Mouse (Mus musculus) heart, embryonic 15.5 days (tissue): ENCODE data around the gene Eif1. TPM values are rescaled to one million over a fixed set of nuclear protein-coding genes. Genes with fewer than 3 reads are reported as not detected.

Source experiments
- ATAC-seq: fragments of 200-750 bp; cut with Nextera tagmentation; replicated peaks from 2 replicates; pipeline ENCODE4 v1.8.0; 2017; ENCODE audit warnings: low read depth, moderate TSS enrichment; ENCODE audit not compliant: insufficient number of reproducible peaks, insufficient read depth, low FRiP score
- H3K27ac ChIP-seq: fragments of 300-500 bp; sonication (generic); 2 replicates; pipeline ENCODE4 v1.5.1; 2015; ENCODE audit warnings: mild to moderate bottlenecking, inconsistent platforms
- H3K27me3 ChIP-seq: fragments of 300-500 bp; sonication (generic); 2 replicates; pipeline ENCODE4 v1.6.1; 2015; ENCODE audit warnings: inconsistent platforms
- H3K36me3 ChIP-seq: fragments of 300-500 bp; sonication (generic); 2 replicates; pipeline ENCODE4 v1.6.1; 2015; ENCODE audit warnings: mild to moderate bottlenecking, inconsistent platforms
- H3K4me1 ChIP-seq: fragments of 300-500 bp; sonication (generic); replicated peaks from 2 replicates; pipeline ENCODE4 v1.6.1; 2015; ENCODE audit warnings: inconsistent platforms
- H3K4me2 ChIP-seq: fragments of 300-500 bp; sonication (generic); 2 replicates; pipeline ENCODE4 v1.6.1; 2015; ENCODE audit warnings: inconsistent platforms, mild to moderate bottlenecking, moderate library complexity
- H3K4me3 ChIP-seq: fragments of 300-500 bp; sonication (generic); 2 replicates; pipeline ENCODE4 v1.5.1; 2015; ENCODE audit warnings: mild to moderate bottlenecking, inconsistent platforms
- H3K9ac ChIP-seq: fragments of 300-500 bp; sonication (generic); 2 replicates; pipeline ENCODE4 v1.6.1; 2015; ENCODE audit warnings: mild to moderate bottlenecking, inconsistent platforms
- H3K9me3 ChIP-seq: fragments of 300-500 bp; sonication (generic); replicated peaks from 2 replicates; pipeline ENCODE4 v1.6.1; 2016; ENCODE audit warnings: inconsistent platforms
- WGBS: fragments of 180-500 bp; shearing (Covaris S2); methylation state at CpG from one replicate; pipeline ENCODE4 v1.1.7; 2015; ENCODE audit warnings: mixed read lengths; 5-methylcytosine and 5-hydroxymethylcytosine counted together
- polyA plus RNA-seq: library from polyadenylated mRNA; unstranded; fragments of >200 nt; fragmentation: Nextera tagmentation; extraction: Ambion mirVana; gene quantifications from 2 replicates; pipeline ENCODE4 v1.2.1, GENCODE M21; 2015

The Eif1 gene
- 1,413 and 1,738 TPM in 2 replicates for polyA plus RNA-seq

DNA sequence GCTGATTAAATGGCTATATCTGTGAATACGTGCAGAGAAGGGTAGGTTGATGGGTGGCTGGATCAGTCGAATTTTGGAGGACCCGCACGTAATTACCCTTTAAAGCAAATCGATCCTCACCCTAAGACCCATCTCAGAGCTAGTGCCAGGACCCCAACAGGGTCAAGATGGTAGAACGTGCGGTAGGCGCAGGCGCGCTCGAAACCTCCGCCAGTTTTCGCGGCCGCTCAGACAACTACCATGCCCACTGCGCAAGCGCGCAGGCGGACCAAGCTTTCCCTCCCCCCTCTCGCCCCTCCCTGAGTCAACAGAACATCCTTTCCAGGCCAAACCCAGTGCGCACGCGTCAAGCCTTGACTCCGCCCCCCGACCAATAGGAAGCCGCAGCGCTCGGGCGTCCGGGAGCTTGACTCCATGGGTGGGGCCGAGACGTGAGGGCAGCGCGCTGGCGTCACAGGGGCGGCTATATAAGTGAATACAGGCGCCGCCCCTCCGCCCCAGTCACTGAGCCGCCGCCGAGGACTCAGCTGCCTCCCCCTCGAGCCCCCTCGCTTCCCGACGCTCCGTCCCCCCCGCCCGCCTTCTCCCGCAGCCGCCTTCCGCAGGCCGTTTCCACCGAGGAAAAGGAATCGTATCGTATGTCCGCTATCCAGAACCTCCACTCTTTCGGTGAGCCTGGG lies at the start of gene Eif1:
TSS of gene Eif1 (plus strand) at position 394 of the 680 bp plus-strand sequence.
- Histone ChIP-seq H3K9me3 (no peaks in the 10 kb centered on the region), H3K27me3 (no peaks in the 10 kb centered on the region), H3K9ac (peak within 1 kb of the TSS; percentile 98), H3K4me2 (peak within 1 kb of the TSS; percentile 82), H3K27ac (peak within 1 kb of the TSS; percentile 100), H3K4me1 (peaks cover 15% of the 10 kb centered on the region), H3K4me3 (peak within 1 kb of the TSS; percentile 89), H3K36me3 (peaks cover 19% of the 10 kb centered on the region)
- ATAC-seq, result peak; percentile 94
- WGBS, result under 1% methylated on average over 56 of the region's 58 CpGs

DNA sequence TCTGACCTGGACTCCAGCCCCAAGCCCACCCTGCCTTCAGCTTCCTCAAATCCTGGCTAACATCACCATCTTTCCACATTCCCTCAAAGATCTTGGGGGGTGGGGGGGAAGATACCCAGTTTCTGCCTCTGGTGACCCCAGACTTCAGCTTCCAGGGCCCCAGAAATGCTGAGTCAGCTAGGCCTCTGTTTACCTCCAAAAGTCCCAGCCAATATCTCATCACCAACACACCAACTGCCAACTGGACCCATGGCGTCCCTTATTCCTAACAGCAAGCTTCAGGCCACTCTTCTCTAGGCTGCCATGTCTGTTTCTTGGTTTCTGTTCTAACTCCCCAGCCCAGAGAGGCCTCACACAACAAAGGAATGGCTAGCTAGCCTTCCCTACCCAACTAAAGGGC lies 47.8 kb upstream of the Eif1 start:
- H3K36me3 ChIP-seq, result no peaks in the 10 kb centered on the region
- no peak overlapping the region for H3K4me3 ChIP-seq
- H3K4me1 ChIP-seq, result peaks cover 7% of the 10 kb centered on the region; the same call in 1 of the 2 replicates
- WGBS, result 81% methylated on average over 1 of the region's 1 CpGs
- no peak for ATAC-seq
- no peaks in the 10 kb centered on the region for H3K9me3 ChIP-seq
- no peak overlapping the region for H3K9ac ChIP-seq
- H3K27me3 ChIP-seq, result peaks cover 4% of the 10 kb centered on the region
- H3K4me2 ChIP-seq, result no peak overlapping the region
- no peak overlapping the region for H3K27ac ChIP-seq

DNA sequence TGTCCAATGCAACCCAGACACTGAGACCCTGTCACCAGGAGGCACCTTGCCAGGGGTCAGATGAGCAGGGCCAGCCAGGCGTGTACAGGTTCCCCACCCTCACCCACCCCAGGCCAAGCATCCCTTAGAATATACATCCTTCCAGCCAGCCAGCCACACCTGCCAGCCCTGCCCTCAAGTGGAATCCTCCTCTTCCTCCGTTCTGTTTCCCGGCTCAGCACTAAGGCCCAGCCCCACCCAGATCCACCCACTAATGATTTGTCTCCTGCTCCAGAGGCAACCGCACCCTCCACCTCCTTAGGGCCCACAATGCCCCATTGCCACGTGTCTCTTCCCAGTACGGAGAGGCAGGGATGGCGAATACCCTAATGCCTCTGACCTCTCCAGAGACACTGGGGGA lies 45.0 kb upstream of the Eif1 start:
- H3K4me2 ChIP-seq, result no peak overlapping the region
- H3K9ac ChIP-seq, result no peak overlapping the region
- H3K4me3 ChIP-seq, result no peak overlapping the region
- peaks cover 4% of the 10 kb centered on the region for H3K27me3 ChIP-seq
- 75% methylated on average over 7 of the region's 7 CpGs for WGBS
- no peak overlapping the region for H3K27ac ChIP-seq
- peaks cover 7% of the 10 kb centered on the region; the same call in 1 of the 2 replicates for H3K4me1 ChIP-seq
- no peaks in the 10 kb centered on the region for H3K9me3 ChIP-seq
- no peak for ATAC-seq
- no peaks in the 10 kb centered on the region for H3K36me3 ChIP-seq

DNA sequence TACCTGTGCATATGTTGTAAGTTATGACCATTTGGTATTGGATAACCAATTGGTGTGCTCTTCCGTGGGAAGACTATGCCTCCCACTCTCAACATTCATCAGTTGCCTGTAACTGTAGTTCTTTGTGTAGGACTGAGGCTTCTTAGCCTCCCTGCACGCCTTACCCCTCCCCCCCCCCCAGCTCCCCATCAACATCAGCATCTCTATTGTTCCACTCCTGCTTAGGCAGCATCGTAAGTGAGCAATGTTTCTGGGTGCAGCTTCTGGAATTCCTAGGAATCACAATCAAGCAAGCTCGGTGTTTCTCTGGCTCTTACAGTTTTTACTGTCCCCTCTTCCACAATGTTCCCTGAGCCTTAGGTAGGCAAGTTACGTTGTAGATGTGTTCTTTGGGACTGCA lies 44.2 kb upstream of the Eif1 start:
- no peak overlapping the region for H3K4me3 ChIP-seq
- H3K27me3 ChIP-seq, result peaks cover 4% of the 10 kb centered on the region
- H3K9ac ChIP-seq, result no peak overlapping the region
- H3K36me3 ChIP-seq, result no peaks in the 10 kb centered on the region
- no peaks in the 10 kb centered on the region for H3K9me3 ChIP-seq
- no peak overlapping the region for H3K4me2 ChIP-seq
- ATAC-seq, result no peak
- no peak overlapping the region for H3K27ac ChIP-seq
- H3K4me1 ChIP-seq, result peaks cover 7% of the 10 kb centered on the region; the same call in 1 of the 2 replicates
- WGBS, result 54% methylated on average over 5 of the region's 5 CpGs

DNA sequence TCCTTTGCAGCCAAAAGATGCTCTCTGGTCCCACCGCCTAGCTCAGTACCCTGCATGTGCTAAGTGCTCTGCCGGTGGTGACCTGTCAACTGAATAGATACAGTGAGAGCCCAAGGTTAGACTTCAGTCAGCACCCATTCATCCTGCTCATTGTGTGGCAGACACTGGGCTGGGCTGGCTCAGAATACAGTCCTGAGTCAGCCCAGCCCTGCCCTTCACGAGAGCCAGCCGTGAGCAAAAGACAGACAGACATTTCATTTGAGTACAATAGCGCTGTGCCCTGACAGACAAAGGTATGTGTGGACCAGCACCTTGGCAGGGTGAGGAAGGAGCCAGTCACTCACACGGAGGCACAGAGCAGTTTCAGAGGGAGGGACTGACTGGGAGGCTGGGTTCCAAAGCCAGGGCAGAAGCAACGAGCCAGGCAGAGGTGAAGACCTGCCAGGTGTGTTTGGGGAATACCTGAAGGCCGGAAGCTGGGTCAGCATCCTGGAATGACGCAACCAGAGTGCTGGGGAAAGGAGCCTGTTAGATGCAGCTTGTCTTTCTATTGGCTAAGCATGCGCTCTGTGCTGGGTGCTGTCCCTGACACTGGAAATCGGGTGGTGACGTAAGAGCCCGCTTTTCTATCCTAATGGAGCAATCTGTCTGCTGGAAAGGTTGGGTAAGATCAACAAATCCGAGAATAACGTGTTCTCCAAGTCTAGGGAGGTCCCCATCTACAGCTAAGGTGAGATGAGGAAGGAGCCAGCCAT lies 41.8 kb upstream of the Eif1 start:
- Histone ChIP-seq H3K9ac (no peak overlapping the region), H3K36me3 (no peaks in the 10 kb centered on the region), H3K4me1 (peaks cover 3% of the 10 kb centered on the region; the same call in 1 of the 2 replicates), H3K27me3 (0 out of 2 replicates have a peak, but pooled peaks cover 7% of the 10 kb centered on the region), H3K9me3 (no peaks in the 10 kb centered on the region), H3K4me2 (no peak overlapping the region), H3K27ac (no peak overlapping the region), H3K4me3 (no peak overlapping the region)
- ATAC-seq, result no peak
- WGBS, result 59% methylated on average over 15 of the region's 15 CpGs

DNA sequence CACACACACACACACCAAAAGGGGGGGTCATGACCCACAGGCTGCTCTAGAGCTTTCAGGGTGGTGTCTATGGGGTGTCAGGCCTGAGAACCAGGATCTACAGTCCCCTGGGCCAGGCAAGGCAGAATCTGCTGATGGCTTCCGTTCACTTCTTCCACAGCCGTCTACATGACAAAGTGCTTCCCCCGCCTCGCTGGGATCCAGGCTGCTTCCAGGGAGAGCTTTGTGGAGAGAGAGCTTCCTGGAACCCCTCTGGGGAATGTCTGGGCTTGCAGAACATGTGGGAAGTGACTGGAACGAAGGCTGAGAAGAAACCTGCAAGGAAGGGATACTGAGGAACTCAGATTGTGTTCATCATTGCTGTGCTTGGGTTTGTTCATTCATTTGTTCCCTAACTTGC lies 40.9 kb upstream of the Eif1 start:
- Histone ChIP-seq H3K9ac (no peak overlapping the region), H3K27me3 (0 out of 2 replicates have a peak, but pooled peaks cover 7% of the 10 kb centered on the region), H3K4me1 (peaks cover 1% of the 10 kb centered on the region; the same call in 1 of the 2 replicates), H3K4me2 (no peak overlapping the region), H3K27ac (no peak overlapping the region), H3K9me3 (no peaks in the 10 kb centered on the region), H3K4me3 (no peak overlapping the region), H3K36me3 (no peaks in the 10 kb centered on the region)
- WGBS, result 49% methylated on average over 5 of the region's 5 CpGs
- no peak for ATAC-seq

DNA sequence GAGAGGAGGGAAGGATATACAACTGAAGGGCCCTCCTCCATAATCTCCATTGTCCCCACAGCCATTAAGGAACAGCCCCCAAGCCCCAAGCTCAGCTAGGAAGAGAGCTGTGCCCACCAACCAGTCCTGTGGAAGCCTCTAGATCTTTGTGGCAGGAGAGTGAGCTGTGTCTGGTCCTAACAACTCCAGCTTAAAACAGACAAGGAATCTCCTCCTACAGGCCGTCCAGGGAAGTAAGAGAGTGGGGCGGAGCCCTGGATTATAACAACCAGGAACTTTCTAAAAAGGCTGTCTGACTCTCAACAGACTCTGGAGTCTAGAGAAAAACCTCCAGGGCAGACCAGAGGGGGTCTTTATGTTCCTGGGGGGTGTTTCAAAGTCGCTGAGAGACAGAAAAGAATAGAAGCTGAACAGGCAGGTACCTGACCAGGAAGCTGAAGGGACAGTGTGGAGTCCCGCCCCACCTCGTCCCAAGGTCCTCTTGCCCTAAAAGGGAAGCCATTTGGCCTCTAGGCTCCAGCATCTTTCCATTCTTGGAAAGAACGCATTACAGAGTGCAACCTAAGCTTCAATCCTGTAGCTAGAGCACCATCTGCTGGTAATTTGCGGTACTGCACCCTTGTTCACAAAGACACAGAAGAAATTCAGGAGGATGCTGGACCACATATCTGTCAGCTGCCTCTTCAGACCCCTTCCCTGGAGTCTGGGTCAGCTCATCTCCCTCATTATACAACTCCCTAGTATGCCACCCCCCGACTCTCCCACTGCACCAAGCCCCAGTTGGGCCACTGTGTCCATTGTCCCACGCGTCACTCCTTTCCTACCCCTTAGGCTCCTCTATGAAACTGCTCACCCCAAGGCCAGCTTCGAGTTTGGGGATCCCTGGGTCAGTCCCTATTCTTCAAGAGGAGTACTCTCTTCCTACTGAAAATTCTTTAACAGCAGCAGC lies 37.8 kb upstream of the Eif1 start:
- WGBS, result 19% methylated on average over 11 of the region's 11 CpGs

DNA sequence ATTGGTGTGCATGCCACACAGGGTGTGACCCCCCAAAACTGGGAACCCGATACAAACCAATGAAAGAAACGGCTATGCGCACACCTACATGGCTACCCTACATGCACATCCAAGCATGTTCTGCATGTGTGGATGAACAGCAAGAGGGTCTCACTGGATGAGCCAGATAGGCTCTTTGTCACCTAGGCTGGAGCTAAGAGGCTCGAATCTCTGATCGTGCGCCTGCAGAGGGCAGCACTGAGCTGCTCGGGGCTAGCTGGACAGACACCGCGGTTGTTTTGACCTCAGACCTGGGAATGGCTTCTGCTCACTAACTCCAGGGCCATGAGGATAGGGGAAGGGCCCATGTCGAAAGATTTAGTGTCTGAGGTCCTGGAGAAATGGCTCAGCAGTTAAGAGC lies 37.1 kb upstream of the Eif1 start:
- no peak overlapping the region for H3K27ac ChIP-seq
- ATAC-seq, result 0 out of 2 replicates have a peak, but pooled peaks have one; percentile 13
- no peak overlapping the region for H3K4me3 ChIP-seq
- no peaks in the 10 kb centered on the region for H3K36me3 ChIP-seq
- no peaks in the 10 kb centered on the region for H3K9me3 ChIP-seq
- 0 out of 2 replicates have a peak, but pooled peaks cover 7% of the 10 kb centered on the region for H3K27me3 ChIP-seq
- no peak overlapping the region for H3K9ac ChIP-seq
- H3K4me1 ChIP-seq, result no peaks in the 10 kb centered on the region
- 19% methylated on average over 10 of the region's 10 CpGs for WGBS
- no peak overlapping the region for H3K4me2 ChIP-seq

More for the DNA sequence above, 37.8 kb upstream of the Eif1 start:
- H3K27ac ChIP-seq, result no peak overlapping the region
- no peak for ATAC-seq
- H3K9me3 ChIP-seq, result no peaks in the 10 kb centered on the region
- H3K4me2 ChIP-seq, result no peak overlapping the region
- H3K9ac ChIP-seq, result no peak overlapping the region
- 0 out of 2 replicates have a peak, but pooled peaks cover 7% of the 10 kb centered on the region for H3K27me3 ChIP-seq
- no peaks in the 10 kb centered on the region for H3K36me3 ChIP-seq
- no peak overlapping the region for H3K4me3 ChIP-seq
- H3K4me1 ChIP-seq, result no peaks in the 10 kb centered on the region

DNA sequence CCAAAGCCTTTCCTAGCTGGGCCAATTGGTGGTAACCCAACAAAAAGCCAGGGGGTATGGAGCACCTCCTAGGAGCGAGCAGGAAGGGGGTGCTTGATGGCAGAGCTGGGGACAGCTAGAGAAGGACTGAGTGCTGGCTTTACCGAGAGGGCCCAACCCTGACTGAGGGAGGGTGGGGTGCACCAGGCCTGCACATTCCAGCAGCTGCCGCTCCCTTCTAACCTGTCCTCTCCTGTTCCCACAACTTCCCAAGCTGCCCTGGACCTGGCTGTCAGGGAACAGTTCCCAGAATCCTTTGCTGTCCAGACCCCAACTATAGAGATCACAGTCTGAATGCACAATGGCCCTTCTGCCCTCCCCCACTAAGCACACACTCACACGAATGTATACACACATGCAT lies 34.7 kb upstream of the Eif1 start:
- Histone ChIP-seq H3K27ac (no peak overlapping the region), H3K9me3 (no peaks in the 10 kb centered on the region), H3K4me2 (no peak overlapping the region), H3K9ac (no peak overlapping the region), H3K27me3 (0 out of 2 replicates have a peak, but pooled peaks cover 7% of the 10 kb centered on the region), H3K36me3 (no peaks in the 10 kb centered on the region), H3K4me3 (no peak overlapping the region), H3K4me1 (peaks cover 14% of the 10 kb centered on the region)
- WGBS, result 77% methylated on average over 4 of the region's 4 CpGs
- no peak for ATAC-seq

DNA sequence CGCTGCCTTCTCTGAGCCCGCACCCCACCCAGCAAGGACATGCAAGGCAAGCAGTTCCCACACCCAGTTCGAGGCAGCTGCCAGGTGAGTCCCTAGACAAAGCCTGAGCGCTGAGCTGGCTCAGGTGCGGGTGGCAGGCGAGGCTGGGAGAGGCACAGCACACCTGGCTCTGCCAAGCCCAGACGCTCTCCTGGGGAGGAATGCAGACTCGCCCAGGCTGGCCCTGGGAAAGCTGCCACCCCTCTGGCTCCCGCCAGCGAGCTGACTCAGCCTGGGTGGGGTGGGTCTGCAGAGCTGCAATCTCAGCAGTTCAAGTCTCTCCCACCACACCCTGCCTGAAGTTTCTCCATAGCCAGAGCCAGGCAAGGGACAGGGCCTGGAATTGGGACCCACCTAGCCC lies 32.7 kb upstream of the Eif1 start:
- no peaks in the 10 kb centered on the region for H3K9me3 ChIP-seq
- H3K4me1 ChIP-seq, result peaks cover 26% of the 10 kb centered on the region
- H3K4me2 ChIP-seq, result no peak overlapping the region
- ATAC-seq, result no peak
- no peak overlapping the region for H3K9ac ChIP-seq
- H3K36me3 ChIP-seq, result no peaks in the 10 kb centered on the region
- H3K4me3 ChIP-seq, result no peak overlapping the region
- H3K27me3 ChIP-seq, result no peaks in the 10 kb centered on the region
- peak overlapping the region; percentile 20; the same call in 1 of the 2 replicates for H3K27ac ChIP-seq
- WGBS, result 42% methylated on average over 10 of the region's 10 CpGs

DNA sequence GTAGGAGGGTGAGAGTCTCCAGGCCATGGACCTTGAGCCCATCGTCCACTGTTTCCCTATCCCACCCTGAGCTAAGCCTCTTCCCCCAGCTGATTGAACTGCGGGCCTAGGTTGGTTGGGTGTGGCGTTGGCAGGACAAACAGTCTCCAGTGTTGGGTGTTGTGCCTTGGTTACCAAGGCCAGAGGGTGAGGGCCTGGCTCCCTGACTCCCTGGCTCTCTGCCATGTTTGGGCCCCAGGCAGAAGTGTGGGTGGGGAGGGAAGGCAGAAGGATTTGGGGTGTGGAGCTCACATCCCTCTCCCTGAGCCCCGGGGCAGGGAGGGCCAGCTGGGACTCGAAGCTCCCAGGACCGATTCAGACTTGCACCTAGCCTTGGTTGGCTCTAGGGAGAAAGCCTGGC lies 30.7 kb upstream of the Eif1 start:
- no peak for ATAC-seq
- Histone ChIP-seq H3K36me3 (no peaks in the 10 kb centered on the region), H3K27ac (no peak overlapping the region), H3K4me2 (no peak overlapping the region), H3K27me3 (no peaks in the 10 kb centered on the region), H3K4me3 (no peak overlapping the region), H3K9me3 (no peaks in the 10 kb centered on the region), H3K4me1 (peaks cover 26% of the 10 kb centered on the region), H3K9ac (no peak overlapping the region)
- WGBS, result 67% methylated on average over 6 of the region's 6 CpGs
